Mouse (Mus musculus) liver, embryonic 14.5 days (tissue): Measurements from ENCODE around the gene Gmfg. TPM values are rescaled to one million over a fixed set of nuclear protein-coding genes. Genes with fewer than 3 reads are reported as not detected.

Source experiments
- ATAC-seq: fragments of 200-750 bp; cut with Nextera tagmentation; 2 replicates; pipeline ENCODE4 v1.8.0; 2017; ENCODE audit warnings: moderate number of reproducible peaks, mild to moderate bottlenecking, moderate library complexity; ENCODE audit not compliant: insufficient read depth
- DNase-seq, 3 experiments: peaks; one replicate each; pipeline ENCODE4 v3.0.0-alpha.2; 2012 to 2013; ENCODE audit warnings: low read depth in 3 of 3, low spot score in 3 of 3
- H3K27ac ChIP-seq: fragments of 300-500 bp; sonication (generic); 2 replicates; pipeline ENCODE4 v1.5.1; 2014; ENCODE audit warnings: moderate library complexity, mild to moderate bottlenecking, control low read depth, inconsistent platforms
- H3K27me3 ChIP-seq: fragments of 300-500 bp; sonication (generic); 2 replicates; pipeline ENCODE4 v1.6.1; 2014; ENCODE audit warnings: mild to moderate bottlenecking, low read length, moderate library complexity; ENCODE audit not compliant: control insufficient read depth, insufficient read depth
- H3K36me3 ChIP-seq: fragments of 300-500 bp; sonication (generic); replicated peaks from 2 replicates; pipeline ENCODE4 v1.6.1; 2014; ENCODE audit warnings: low read depth; ENCODE audit not compliant: control insufficient read depth, insufficient read depth
- H3K4me1 ChIP-seq, 2 experiments: fragments of 200-500 bp in 1 of 2; fragments of 300-500 bp in 1 of 2; sonication (generic) in 1 of 2; replicated peaks; 2 replicates each; pipeline ENCODE4 v1.6.1; 2012 to 2014; ENCODE audit warnings: antibody characterized with exemption in 1 of 2, inconsistent platforms in 1 of 2, low read length in 1 of 2; ENCODE audit not compliant: control insufficient read depth in 2 of 2, insufficient read depth in 2 of 2
- H3K4me2 ChIP-seq: fragments of 300-500 bp; sonication (generic); 2 replicates; pipeline ENCODE4 v1.6.1; 2014; ENCODE audit warnings: low read depth, mild to moderate bottlenecking, control low read depth, moderate library complexity
- H3K4me3 ChIP-seq, 2 experiments: fragments of 200-500 bp in 1 of 2; fragments of 300-500 bp in 1 of 2; sonication (generic) in 1 of 2; 2 replicates each; pipeline ENCODE4 v1.5.1; 2012 to 2014; ENCODE audit warnings: low read depth in 2 of 2, low read length in 2 of 2, mild to moderate bottlenecking in 2 of 2, control low read depth in 1 of 2, inconsistent platforms in 1 of 2, moderate library complexity in 1 of 2; ENCODE audit not compliant: insufficient read depth in 1 of 2
- H3K9ac ChIP-seq: fragments of 300-500 bp; sonication (generic); replicated peaks from 2 replicates; pipeline ENCODE4 v1.6.1; 2014; ENCODE audit warnings: mild to moderate bottlenecking, control low read depth, moderate library complexity
- H3K9me3 ChIP-seq: fragments of 300-500 bp; sonication (generic); 2 replicates; pipeline ENCODE4 v1.6.1; 2016; ENCODE audit warnings: low read length, mixed read lengths; ENCODE audit not compliant: control insufficient read depth
- CTCF ChIP-seq: IDR thresholded peaks from 2 replicates; pipeline ENCODE4 v1.5.1; 2016; ENCODE audit warnings: antibody characterized with exemption, low read depth, control low read depth
- EP300 ChIP-seq: IDR thresholded peaks from 2 replicates; pipeline ENCODE4 v1.6.1; 2016; ENCODE audit warnings: antibody characterized with exemption, low read depth
- WGBS: fragments of 180-500 bp; shearing (Covaris S2); extraction: QIAGEN DNeasy Blood & Tissue Kit; methylation state at CpG from one replicate; pipeline ENCODE4 v1.1.7; 2014; ENCODE audit not compliant: insufficient replicate concordance; 5-methylcytosine and 5-hydroxymethylcytosine counted together
- polyA plus RNA-seq, 2 experiments: library from polyadenylated mRNA; depleted of rRNA in 1 of 2; stranded (reverse) in 1 of 2; unstranded in 1 of 2; fragments of >200 nt; fragmentation: Nextera tagmentation in 1 of 2; extraction: Ambion mirVana in 1 of 2; gene quantifications; 2 replicates each; pipeline versions ENCODE4 v1.2.1 to v1.2.3; 2012 to 2014

Gene Gmfg
- polyA plus RNA-seq, 2 experiments: 22.2 to 39.3 TPM

DNA sequence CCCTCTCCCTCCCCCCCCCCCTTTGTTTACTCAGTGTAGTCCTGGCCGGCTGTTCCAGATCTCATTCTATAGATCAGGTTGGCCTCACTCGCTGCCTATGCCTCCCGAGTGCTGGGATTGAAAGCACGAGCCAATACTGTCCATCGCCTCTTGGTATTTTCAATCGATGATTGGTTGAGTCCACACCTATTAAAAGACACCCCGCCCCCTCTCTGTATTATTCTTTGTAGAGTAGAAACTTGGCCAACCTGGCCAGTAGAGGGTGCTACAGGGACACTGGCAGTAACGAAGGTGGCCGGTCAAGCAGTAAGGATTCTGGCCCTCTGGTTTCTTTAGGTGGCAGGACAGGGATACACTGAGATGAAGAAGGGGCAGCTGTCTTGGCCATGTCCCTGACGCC lies 53.2 kb downstream of the Gmfg start:
- WGBS: 5% methylated on average over 10 of the region's 10 CpGs
- peak; percentile 35 to 45 (median 39) for DNase-seq
- TF ChIP-seq CTCF (peak; percentile 75), EP300 (no peak)
- H3K9ac ChIP-seq: no peak overlapping the region
- H3K27me3 ChIP-seq: peaks cover 5% of the 10 kb centered on the region; the same call in 1 of the 2 replicates
- H3K4me3 ChIP-seq: no peak overlapping the region
- ATAC-seq: peak; percentile 47
- no peaks in the 10 kb centered on the region for H3K9me3 ChIP-seq
- no peak overlapping the region for H3K27ac ChIP-seq
- H3K4me2 ChIP-seq: peak overlapping the region; percentile 24
- no peaks in the 10 kb centered on the region; a peak in 1 of 4 replicates for H3K4me1 ChIP-seq
- H3K36me3 ChIP-seq: no peaks in the 10 kb centered on the region

DNA sequence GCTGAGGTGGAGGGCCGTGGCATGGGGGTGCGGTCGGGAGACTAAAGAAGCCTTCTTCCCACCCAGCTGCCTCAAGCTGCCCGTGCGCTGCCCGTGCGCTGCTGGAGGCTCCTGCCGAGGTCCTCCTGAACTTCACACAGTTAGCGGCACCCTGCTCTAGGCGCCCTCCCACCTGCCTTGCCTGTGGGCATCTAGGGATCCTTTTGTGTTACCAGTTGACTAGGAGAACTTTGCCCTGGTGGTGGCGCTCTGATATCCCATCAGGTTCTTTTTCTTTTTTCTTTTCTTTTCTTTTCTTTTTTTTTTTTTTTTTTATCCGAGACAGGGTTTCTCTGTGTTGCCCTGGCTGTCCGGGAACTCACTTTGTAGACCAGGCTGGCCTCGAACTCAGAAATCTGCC lies 53.7 kb downstream of the Gmfg start:
- ATAC-seq (no peak), DNase-seq (no peak)
- H3K9me3 ChIP-seq: no peaks in the 10 kb centered on the region
- no peaks in the 10 kb centered on the region for H3K4me1 ChIP-seq
- 48% methylated on average over 14 of the region's 14 CpGs for WGBS
- H3K36me3 ChIP-seq: no peaks in the 10 kb centered on the region
- TF ChIP-seq EP300 (no peak), CTCF (no peak)
- H3K9ac ChIP-seq: no peak overlapping the region
- peaks cover 5% of the 10 kb centered on the region; the same call in 1 of the 2 replicates for H3K27me3 ChIP-seq
- peak overlapping the region; percentile 24 for H3K4me2 ChIP-seq
- no peak overlapping the region for H3K27ac ChIP-seq
- no peak overlapping the region for H3K4me3 ChIP-seq

DNA sequence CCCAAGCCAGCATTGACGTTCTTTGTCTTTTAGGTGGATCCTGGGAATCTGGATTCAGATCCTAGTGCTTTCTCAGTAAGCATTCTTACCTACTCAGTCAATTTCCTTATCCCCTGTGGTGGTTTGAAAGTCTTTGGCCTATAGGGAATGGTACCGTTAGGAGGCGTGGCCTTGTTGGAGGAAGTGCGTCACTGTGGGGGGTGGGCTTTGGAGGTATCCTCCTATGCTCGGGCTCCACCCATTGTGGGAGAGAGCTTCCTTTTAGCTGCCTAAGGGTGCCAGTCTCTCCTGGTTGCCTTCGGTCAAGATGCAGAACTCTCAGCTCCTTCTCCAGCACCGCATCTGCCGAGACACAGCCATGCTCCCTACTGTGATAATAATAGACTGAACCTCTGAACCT lies 55.1 kb downstream of the Gmfg start:
- no peak for DNase-seq
- Histone ChIP-seq H3K4me3 (no peak overlapping the region), H3K9me3 (no peaks in the 10 kb centered on the region), H3K27ac (no peak overlapping the region), H3K36me3 (no peaks in the 10 kb centered on the region), H3K4me2 (no peak overlapping the region), H3K4me1 (no peaks in the 10 kb centered on the region), H3K27me3 (peaks cover 5% of the 10 kb centered on the region; the same call in 1 of the 2 replicates), H3K9ac (no peak overlapping the region)
- 75% methylated on average over 8 of the region's 8 CpGs for WGBS
- TF ChIP-seq EP300: no peak
- TF ChIP-seq CTCF: no peak
- no peak for ATAC-seq

DNA sequence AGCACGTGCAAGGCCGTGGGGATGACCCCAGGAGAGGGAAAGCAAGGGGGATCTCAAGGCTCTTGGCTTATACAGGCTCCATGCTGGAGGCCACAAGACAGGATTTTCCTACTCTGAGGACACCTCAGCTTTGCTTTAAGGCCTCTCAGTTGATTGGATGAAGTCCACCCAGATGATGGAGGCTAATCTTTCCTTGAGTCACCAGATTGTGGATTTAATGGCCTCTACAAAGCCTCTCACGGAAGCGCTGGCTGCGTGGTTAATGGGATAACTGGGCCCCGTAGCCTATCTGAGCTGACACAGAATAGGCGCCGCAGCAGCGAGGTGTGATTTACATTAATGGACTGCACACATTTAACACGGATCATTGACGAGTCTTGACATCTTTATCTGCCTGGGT lies 58.2 kb downstream of the Gmfg start:
- WGBS: 66% methylated on average over 11 of the region's 11 CpGs
- no peak overlapping the region for H3K4me2 ChIP-seq
- H3K36me3 ChIP-seq: no peaks in the 10 kb centered on the region
- TF ChIP-seq EP300 (no peak), CTCF (no peak)
- no peak overlapping the region for H3K27ac ChIP-seq
- no peaks in the 10 kb centered on the region for H3K9me3 ChIP-seq
- H3K9ac ChIP-seq: no peak overlapping the region
- DNase-seq (no peak), ATAC-seq (no peak)
- H3K27me3 ChIP-seq: no peaks in the 10 kb centered on the region
- H3K4me3 ChIP-seq: no peak overlapping the region
- no peaks in the 10 kb centered on the region for H3K4me1 ChIP-seq

Other genes with a start within 250 kb of the Gmfg start
- gene Eid2, start 169.6 kb upstream of the Gmfg start, polyA plus RNA-seq (2012; rRNA removed): 1.3 and 2.3 TPM in 2 replicates
- gene Eid2, start 169.6 kb upstream of the Gmfg start, polyA plus RNA-seq (2014; fragmentation: Nextera tagmentation; extraction: Ambion mirVana): 0.38 and 1.1 TPM in 2 replicates
- gene Eid2b, start 159.7 kb upstream of the Gmfg start, polyA plus RNA-seq (2012; rRNA removed): 1.5 and 1.7 TPM in 2 replicates
- gene Eid2b, start 159.7 kb upstream of the Gmfg start, polyA plus RNA-seq (2014; fragmentation: Nextera tagmentation; extraction: Ambion mirVana): 1.4 and 2.1 TPM in 2 replicates
- gene Selenov, start 146.3 kb upstream of the Gmfg start, polyA plus RNA-seq (2012; rRNA removed): not detected in 2 replicates
- gene Selenov, start 146.3 kb upstream of the Gmfg start, polyA plus RNA-seq (2014; fragmentation: Nextera tagmentation; extraction: Ambion mirVana): not detected in 2 replicates
- gene Dll3, start 135.2 kb upstream of the Gmfg start, polyA plus RNA-seq (2012; rRNA removed): 0.03 and 0.04 TPM in 2 replicates
- not detected in 2 replicates for gene Dll3, start 135.2 kb upstream of the Gmfg start, polyA plus RNA-seq (2014; fragmentation: Nextera tagmentation; extraction: Ambion mirVana)
- 45.4 and 52.3 TPM in 2 replicates for gene Timm50, start 125.4 kb upstream of the Gmfg start, polyA plus RNA-seq (2012; rRNA removed)
- gene Timm50, start 125.4 kb upstream of the Gmfg start, polyA plus RNA-seq (2014; fragmentation: Nextera tagmentation; extraction: Ambion mirVana): 91.1 and 95.2 TPM in 2 replicates
- gene Supt5, start 98.7 kb upstream of the Gmfg start, polyA plus RNA-seq (2012; rRNA removed): 29.4 and 29.6 TPM in 2 replicates
- 21.7 and 26.2 TPM in 2 replicates for gene Supt5, start 98.7 kb upstream of the Gmfg start, polyA plus RNA-seq (2014; fragmentation: Nextera tagmentation; extraction: Ambion mirVana)
- gene Rps16, start 86.8 kb upstream of the Gmfg start, polyA plus RNA-seq (2012; rRNA removed): 512 and 1,209 TPM in 2 replicates
- gene Rps16, start 86.8 kb upstream of the Gmfg start, polyA plus RNA-seq (2014; fragmentation: Nextera tagmentation; extraction: Ambion mirVana): 874 and 900 TPM in 2 replicates
- 3.2 and 3.3 TPM in 2 replicates for gene Plekhg2, start 64.8 kb upstream of the Gmfg start, polyA plus RNA-seq (2012; rRNA removed)
- 2.7 and 3.4 TPM in 2 replicates for gene Plekhg2, start 64.8 kb upstream of the Gmfg start, polyA plus RNA-seq (2014; fragmentation: Nextera tagmentation; extraction: Ambion mirVana)
- 3.9 and 5.1 TPM in 2 replicates for gene Zfp36, start 57.2 kb upstream of the Gmfg start, polyA plus RNA-seq (2012; rRNA removed)
- 4.6 and 5.0 TPM in 2 replicates for gene Zfp36, start 57.2 kb upstream of the Gmfg start, polyA plus RNA-seq (2014; fragmentation: Nextera tagmentation; extraction: Ambion mirVana)
- gene Med29, start 44.7 kb upstream of the Gmfg start, polyA plus RNA-seq (2012; rRNA removed): 21.0 and 22.2 TPM in 2 replicates
- 25.7 and 27.2 TPM in 2 replicates for gene Med29, start 44.7 kb upstream of the Gmfg start, polyA plus RNA-seq (2014; fragmentation: Nextera tagmentation; extraction: Ambion mirVana)
- 25.2 and 40.4 TPM in 2 replicates for gene Paf1, start 44.5 kb upstream of the Gmfg start, polyA plus RNA-seq (2012; rRNA removed)
- 15.0 and 18.3 TPM in 2 replicates for gene Paf1, start 44.5 kb upstream of the Gmfg start, polyA plus RNA-seq (2014; fragmentation: Nextera tagmentation; extraction: Ambion mirVana)
- gene Lrfn1, start 14.5 kb downstream of the Gmfg start, polyA plus RNA-seq (2012; rRNA removed): 0.41 and 0.58 TPM in 2 replicates
- gene Lrfn1, start 14.5 kb downstream of the Gmfg start, polyA plus RNA-seq (2014; fragmentation: Nextera tagmentation; extraction: Ambion mirVana): 0.15 TPM in 1 of 2 replicates, not detected in the other
- not detected in 2 replicates for gene Ifnl2, start 73.0 kb downstream of the Gmfg start, polyA plus RNA-seq (2012; rRNA removed)
- not detected in 2 replicates for gene Ifnl2, start 73.0 kb downstream of the Gmfg start, polyA plus RNA-seq (2014; fragmentation: Nextera tagmentation; extraction: Ambion mirVana)
- gene Ifnl3, start 85.4 kb downstream of the Gmfg start, polyA plus RNA-seq (2012; rRNA removed): not detected in 2 replicates
- gene Ifnl3, start 85.4 kb downstream of the Gmfg start, polyA plus RNA-seq (2014; fragmentation: Nextera tagmentation; extraction: Ambion mirVana): not detected in 2 replicates
- not detected in 2 replicates for gene Sycn, start 103.4 kb downstream of the Gmfg start, polyA plus RNA-seq (2012; rRNA removed)
- gene Sycn, start 103.4 kb downstream of the Gmfg start, polyA plus RNA-seq (2014; fragmentation: Nextera tagmentation; extraction: Ambion mirVana): not detected in 2 replicates
- gene Nccrp1, start 109.8 kb downstream of the Gmfg start, polyA plus RNA-seq (2012; rRNA removed): 0.05 TPM in 1 of 2 replicates, not detected in the other
- not detected in 2 replicates for gene Nccrp1, start 109.8 kb downstream of the Gmfg start, polyA plus RNA-seq (2014; fragmentation: Nextera tagmentation; extraction: Ambion mirVana)
- 12.0 and 14.2 TPM in 2 replicates for gene Samd4b, start 160.7 kb downstream of the Gmfg start, polyA plus RNA-seq (2012; rRNA removed)
- 4.5 and 5.9 TPM in 2 replicates for gene Samd4b, start 160.7 kb downstream of the Gmfg start, polyA plus RNA-seq (2014; fragmentation: Nextera tagmentation; extraction: Ambion mirVana)
- 11.5 and 12.3 TPM in 2 replicates for gene Pak4, start 160.7 kb downstream of the Gmfg start, polyA plus RNA-seq (2012; rRNA removed)
- gene Pak4, start 160.7 kb downstream of the Gmfg start, polyA plus RNA-seq (2014; fragmentation: Nextera tagmentation; extraction: Ambion mirVana): 8.5 and 8.6 TPM in 2 replicates
- not detected in 2 replicates for gene Acp7, start 193.9 kb downstream of the Gmfg start, polyA plus RNA-seq (2012; rRNA removed)
- not detected in 2 replicates for gene Acp7, start 193.9 kb downstream of the Gmfg start, polyA plus RNA-seq (2014; fragmentation: Nextera tagmentation; extraction: Ambion mirVana)